Mouse (Mus musculus) cerebellum, adult 8-10 months (tissue): ENCODE results near the gene 4933407L21Rik.

Source experiments
- DNase-seq: peaks from one replicate; pipeline ENCODE4 v3.0.0; 2022

Gene 4933407L21Rik

GRCm38 (mm10) chr1:85916830-85917450, 11.3 kb upstream of the 4933407L21Rik start:
- no peak for DNase-seq

GRCm38 (mm10) chr1:85919621-85920020, 8.7 kb upstream of the 4933407L21Rik start:
- DNase-seq = no peak

GRCm38 (mm10) chr1:85921725-85922124, 6.6 kb upstream of the 4933407L21Rik start:
- DNase-seq = no peak

GRCm38 (mm10) chr1:85922127-85922864, 6.0 kb upstream of the 4933407L21Rik start:
- no peak for DNase-seq

- DNase-seq = no peak
Observed at GRCm38 (mm10) chr1:85922865-85923211, 5.4 kb upstream of the 4933407L21Rik start.

GRCm38 (mm10) chr1:85925183-85925582, 3.1 kb upstream of the 4933407L21Rik start:
- DNase-seq = no peak

- no peak for DNase-seq
Observed at GRCm38 (mm10) chr1:85928688-85929065, 394 bp downstream of the 4933407L21Rik start.

GRCm38 (mm10) chr1:85929406-85929805, 1.1 kb downstream of the 4933407L21Rik start:
- DNase-seq = no peak

- no peak for DNase-seq
Observed at GRCm38 (mm10) chr1:85931170-85931569, 2.9 kb downstream of the 4933407L21Rik start.

GRCm38 (mm10) chr1:85933226-85933625, 4.9 kb downstream of the 4933407L21Rik start:
- no peak for DNase-seq

- no peak for DNase-seq
Observed at GRCm38 (mm10) chr1:85933631-85934465, 5.6 kb downstream of the 4933407L21Rik start.

- DNase-seq = no peak
Observed at GRCm38 (mm10) chr1:85934560-85934959, 6.3 kb downstream of the 4933407L21Rik start.

GRCm38 (mm10) chr1:85935148-85935852, 7.0 kb downstream of the 4933407L21Rik start:
- DNase-seq = peak; percentile 51

GRCm38 (mm10) chr1:85936265-85936664, 8.0 kb downstream of the 4933407L21Rik start:
- no peak for DNase-seq

GRCm38 (mm10) chr1:85937323-85937722, 9.0 kb downstream of the 4933407L21Rik start:
- DNase-seq = no peak

GRCm38 (mm10) chr1:85942318-85942717, 14.0 kb downstream of the 4933407L21Rik start:
- DNase-seq = no peak

GRCm38 (mm10) chr1:85949085-85949684, 20.9 kb downstream of the 4933407L21Rik start:
- no peak for DNase-seq

- no peak for DNase-seq
Observed at GRCm38 (mm10) chr1:85955150-85955549, 26.9 kb downstream of the 4933407L21Rik start.

GRCm38 (mm10) chr1:85957290-85957689, 29.0 kb downstream of the 4933407L21Rik start:
- no peak for DNase-seq

- DNase-seq = no peak
Observed at GRCm38 (mm10) chr1:85957942-85958619, 29.8 kb downstream of the 4933407L21Rik start.

- DNase-seq = no peak
Observed at GRCm38 (mm10) chr1:85959129-85959888, 31.0 kb downstream of the 4933407L21Rik start.
